Mouse (Mus musculus) cerebellum, adult 9-10 months (tissue): ENCODE results near the gene Elfn1.

Experiments
- DNase-seq: peaks from one replicate; pipeline ENCODE4 v3.0.0; 2022

The Elfn1 gene

DNA sequence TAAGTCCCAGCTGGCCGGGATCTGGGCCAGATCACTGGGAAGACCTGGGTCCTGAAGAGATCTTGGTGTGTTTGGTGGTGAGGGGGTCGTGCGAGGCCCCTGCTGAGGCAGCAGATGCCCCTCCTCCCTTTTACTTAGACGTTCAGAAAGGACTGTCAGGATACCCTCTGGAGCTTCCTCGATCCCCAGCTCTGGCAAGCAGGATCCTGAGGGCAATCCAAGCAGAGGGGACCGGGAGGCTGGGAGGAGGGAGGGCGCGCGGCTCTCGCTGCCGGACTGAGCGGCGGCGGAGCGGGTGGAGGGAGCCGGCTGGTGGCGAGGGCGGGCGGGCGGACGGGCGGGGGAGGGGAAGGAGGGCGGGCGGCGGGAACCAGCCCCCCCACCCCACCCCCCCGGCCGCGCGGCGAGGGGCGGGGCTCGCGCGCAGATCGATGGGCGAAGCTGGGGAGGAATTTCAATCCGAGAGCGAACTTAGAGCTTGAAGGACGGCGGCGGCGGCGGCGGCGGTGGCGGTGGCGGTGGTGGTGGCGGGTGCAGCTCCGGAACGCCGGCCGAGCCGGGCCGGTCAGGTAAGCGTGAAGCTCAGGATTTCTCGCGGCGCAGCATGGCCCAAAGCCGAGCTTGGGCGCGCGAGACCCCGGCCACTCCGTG lies 4.5 kb downstream of the Elfn1 start:
- DNase-seq, result no peak

DNA sequence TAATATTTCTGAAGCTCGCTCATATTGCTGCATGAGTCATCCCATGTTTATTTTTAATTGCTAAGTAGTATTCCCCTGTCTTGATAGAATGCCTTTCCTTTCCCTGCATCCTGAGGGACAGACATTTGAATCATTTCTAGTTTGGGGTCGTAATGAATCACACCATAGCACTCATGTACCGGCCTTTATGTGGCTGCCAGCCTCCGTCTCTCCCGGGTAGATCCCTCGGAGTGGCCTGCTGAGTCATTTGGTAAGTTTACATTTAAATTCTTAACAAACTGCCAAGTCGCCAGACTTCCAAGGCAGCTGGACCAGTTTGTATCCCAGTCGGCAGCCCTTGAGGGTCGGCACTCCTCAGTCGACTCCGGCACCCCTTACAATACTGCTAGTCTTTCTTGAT lies 13.9 kb downstream of the Elfn1 start:
- no peak for DNase-seq

DNA sequence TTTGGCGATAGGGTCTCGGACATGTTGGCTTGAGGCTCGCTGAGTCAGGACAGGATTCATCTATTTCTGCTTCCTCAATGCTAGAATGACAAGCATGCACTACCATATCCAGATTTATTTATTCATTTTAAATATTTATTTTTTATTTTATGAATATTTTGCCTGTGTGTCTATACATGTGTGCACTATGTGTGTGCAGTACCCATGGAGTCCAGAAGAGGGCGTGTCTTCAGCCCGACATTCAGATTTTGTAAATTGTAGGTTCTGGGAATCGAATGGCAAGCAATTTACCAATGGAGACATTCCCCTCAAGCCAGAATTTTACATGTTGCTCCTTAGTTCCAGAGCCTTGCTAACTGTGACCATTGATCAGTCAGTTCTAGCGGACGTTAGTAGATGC lies 16.1 kb downstream of the Elfn1 start:
- no peak for DNase-seq

DNA sequence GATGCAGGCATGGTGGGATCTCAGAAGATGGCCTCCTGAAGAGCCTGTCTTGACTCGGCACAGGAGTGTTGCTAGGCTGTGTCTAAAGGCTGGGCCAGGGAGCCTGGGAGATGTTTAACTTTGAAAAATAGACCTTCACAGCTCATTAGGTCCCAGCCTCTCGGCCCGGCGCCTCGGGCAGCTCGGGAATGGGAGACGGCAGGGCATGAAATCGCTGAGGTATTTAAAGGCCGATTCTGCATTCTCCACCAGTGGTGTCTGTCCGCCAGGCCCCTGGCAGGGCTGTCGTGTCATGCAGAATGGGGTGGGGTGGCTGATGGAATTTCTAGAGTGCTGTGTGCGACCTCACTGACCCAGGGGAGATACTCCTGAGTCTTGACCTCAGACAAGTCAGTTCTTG lies 22.4 kb downstream of the Elfn1 start:
- DNase-seq, result no peak

DNA sequence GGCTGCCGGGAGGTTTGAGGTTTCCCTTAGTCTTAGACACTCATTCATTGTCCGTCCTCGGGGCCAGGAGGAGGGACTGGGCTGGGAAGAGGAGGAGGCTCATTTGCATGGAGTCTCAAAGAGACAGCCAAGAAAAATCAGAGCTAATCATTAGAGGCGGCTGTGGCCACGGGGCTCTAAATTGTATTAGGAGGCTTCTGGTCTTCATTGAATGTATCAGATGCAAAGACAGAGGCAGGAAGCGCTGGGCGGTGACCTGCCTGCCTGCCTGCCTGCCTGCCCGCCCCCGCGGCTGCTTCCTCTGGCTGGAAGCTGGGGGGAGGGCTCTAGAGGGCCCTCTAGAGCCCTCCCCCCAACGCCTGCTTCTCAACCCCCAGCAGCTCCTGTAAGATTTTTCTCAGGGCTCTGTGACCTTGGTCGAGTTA lies 23.2 kb downstream of the Elfn1 start:
- no peak for DNase-seq

DNA sequence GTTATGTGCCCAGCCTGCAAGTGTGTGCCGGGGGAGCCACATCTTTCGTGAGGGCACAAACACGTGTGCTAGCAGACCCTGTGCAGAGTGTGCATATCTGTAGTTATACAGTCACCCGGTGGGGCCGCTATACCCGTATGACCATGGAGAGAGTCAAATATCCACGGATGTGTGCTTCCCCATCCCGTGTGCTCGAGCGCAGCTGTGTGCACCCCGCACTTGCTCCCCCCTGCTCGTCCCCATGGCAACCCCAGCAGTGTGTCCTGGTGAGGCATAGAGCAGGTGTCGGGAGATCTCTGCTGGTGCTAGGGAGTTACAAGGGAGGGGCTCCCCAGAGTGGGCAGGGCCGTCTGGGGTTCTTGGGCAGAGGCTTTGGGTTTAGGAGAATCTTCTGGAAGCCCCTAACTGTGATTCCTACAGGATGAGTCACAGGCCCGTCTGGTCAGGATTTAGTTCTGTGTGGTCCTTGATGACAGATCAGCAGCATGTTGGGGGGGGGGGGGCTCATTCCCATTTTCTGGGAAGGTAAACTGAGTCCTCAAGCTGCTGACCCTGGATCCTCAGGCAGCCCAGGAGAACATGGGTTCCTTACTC lies 24.3 kb downstream of the Elfn1 start:
- no peak for DNase-seq

DNA sequence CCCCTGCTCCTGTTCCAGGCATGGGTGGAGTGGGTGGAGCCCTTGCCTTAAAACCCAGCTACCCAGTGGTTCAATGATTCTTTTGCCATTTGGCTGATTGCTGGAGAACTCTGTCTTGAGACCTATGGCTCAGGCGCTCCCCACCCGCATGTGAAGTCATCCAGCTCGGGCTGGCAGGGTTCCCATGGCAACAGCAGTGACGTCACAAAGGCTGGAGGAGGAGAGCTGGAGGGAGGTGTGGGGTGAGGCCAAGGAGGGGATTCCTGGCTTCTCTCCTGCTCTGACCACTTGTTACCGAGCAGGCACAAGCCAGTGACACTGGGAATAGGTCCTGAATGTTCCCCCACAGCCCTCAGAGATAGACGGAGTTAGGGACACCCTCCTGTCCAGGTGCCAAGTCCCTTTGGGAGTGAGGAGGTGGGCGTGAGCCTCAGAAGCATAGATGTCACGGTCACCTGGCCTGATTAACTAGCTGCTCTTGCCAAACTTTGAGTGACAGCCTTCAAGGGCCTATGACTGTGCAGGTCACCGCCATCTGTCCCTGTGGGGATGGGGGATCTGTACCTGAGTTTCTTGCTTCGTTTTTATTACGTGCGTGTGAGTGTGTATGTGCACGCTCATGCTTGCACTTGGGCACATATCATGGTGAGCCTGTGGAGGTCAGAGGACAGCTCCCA lies 25.0 kb downstream of the Elfn1 start:
- no peak for DNase-seq

DNA sequence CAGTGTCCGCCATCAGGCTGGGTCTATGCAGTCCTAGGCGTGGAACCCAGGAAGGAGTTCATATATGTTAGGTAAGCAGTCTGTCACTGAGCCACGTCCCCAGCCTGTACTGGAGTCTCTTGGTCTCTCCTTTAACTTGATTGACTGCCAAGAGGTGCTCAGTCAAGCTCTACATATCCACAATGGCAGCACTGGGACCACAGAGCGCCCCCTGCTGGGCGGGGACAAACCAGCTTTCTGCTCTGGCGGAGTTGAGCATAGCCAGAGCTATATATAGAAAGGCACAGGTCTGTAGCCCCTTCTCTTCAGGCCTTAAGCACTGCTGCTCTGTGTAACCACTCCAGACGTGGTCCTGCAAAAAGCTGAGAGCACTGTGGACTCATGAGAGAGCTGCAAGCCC lies 25.7 kb downstream of the Elfn1 start:
- no peak for DNase-seq

DNA sequence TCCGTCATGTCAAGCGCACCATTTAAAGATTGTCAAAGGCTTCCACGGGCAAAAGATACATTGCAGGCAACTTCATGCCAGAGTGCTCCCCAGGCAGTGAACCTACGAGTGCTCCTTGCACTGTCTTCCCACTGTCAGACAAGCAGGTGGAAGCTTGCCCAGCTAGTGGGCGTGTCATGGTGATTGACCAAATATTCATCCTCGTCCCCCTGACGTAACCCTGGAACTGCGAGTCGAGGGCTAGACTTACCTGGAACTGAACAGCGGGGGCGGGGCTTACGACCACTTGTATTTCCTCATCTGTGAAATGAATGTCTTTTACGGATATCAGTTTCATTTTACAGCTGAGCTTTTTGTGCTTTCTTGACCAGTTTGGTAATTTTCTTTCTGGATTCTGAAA lies 28.7 kb downstream of the Elfn1 start:
- DNase-seq, result no peak

DNA sequence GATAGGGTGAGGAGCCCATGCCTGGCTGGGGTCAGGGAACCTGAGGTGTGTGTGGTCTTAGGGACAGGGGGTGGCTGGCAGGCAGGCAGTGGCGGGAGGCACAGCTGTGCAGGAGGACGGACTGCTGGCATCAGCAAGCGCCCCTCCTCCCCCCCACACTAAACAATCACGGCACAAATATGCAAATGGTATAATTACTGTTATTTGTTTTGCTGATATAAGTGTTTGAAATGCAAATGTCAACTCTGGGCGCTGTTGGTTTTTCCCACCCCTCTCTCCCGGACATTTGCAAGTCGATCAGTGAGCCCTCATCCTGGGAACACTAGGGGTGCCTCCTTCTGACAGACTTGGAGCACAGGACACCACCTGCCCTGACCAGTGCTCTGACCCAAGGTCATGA lies 37.0 kb downstream of the Elfn1 start:
- no peak for DNase-seq

DNA sequence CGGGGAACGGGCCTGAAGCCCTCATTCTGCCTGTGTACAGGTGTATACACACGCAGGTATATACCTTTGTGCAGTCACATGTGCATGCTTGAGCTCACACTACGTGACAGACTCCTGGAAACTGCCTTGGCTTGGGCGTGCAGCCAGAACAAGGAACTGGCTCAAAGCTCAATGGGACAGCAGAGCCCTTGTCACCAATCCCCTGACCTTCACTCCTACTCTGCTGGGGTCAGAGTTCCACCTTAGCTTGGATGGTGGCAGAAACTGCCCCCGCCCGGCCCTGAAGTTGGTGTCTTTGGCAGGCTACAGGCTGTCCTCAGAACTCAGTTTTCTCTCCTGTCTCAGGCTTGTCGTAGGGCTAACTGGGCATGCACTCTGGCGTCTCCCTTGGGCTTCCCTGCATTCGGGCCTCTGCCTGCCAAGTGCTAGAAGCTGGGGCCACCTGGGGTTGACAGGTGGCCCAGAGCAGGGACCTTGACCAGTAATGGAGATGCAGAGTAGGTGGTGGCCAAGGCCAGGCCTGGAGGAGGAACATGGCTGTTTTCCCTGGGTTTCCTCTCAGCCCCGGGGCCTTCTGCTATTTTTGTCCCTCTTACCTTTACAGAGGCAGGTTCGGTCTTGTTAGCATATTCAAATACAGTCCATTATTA lies 38.1 kb downstream of the Elfn1 start:
- DNase-seq, result peak; percentile 39

DNA sequence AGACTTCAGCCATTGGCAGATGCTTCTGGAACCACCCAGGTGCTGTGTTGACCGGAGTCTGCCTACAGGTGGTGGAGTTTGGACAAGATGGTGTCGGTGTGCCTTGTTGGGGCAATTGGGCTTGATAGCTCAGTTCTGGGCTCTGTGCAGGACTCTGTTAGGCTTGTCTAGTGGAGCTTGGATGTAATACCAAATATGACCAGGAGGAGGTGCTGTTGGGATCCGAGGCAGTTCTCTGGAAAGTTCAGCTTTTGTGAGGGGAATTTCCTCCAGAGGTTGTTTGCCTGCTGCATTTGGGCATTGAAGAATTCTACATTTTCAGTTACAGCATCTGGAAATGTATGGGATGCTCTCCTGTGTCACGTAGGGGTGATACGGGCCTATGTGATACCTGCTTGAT lies 39.7 kb downstream of the Elfn1 start:
- no peak for DNase-seq

DNA sequence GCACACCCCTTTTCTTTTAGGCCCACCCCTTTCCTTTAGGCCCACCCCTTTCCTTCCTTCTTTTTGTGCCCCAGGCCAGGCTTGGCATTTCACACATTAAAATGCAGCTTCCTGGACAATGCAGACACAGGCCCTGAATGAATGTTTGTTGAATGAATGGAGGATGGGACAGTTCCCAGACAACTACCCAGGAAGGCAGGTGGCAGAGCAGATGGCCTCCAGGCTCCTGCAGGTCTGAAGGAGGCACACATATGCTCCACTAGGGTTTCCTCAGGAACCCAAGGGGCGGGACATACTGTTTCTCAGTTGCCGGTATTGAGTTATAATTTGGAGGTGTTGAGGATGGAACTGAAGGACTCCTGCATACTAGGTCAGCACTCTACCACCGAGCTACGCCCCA lies 40.8 kb downstream of the Elfn1 start:
- peak; percentile 95 for DNase-seq

DNA sequence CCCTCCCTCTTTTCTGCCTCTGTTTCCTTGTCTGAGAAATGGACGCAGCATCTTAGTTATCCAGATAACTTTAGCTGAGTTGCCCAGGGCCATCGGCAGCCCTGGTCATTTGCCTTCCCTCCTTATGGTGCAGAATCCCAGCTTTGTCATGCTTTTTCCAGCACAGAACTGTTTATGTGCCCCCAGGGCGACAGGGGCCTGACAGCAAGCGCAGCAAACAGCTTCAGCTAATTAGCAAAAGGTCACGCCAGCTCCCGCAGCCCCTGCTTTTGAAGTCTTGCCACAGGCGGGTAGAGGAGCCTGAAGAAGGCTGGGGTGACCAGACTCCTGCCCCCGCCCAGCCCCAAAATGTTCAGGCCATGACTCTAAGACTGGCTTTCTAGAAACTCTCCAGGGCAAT lies 41.6 kb downstream of the Elfn1 start:
- DNase-seq, result no peak

DNA sequence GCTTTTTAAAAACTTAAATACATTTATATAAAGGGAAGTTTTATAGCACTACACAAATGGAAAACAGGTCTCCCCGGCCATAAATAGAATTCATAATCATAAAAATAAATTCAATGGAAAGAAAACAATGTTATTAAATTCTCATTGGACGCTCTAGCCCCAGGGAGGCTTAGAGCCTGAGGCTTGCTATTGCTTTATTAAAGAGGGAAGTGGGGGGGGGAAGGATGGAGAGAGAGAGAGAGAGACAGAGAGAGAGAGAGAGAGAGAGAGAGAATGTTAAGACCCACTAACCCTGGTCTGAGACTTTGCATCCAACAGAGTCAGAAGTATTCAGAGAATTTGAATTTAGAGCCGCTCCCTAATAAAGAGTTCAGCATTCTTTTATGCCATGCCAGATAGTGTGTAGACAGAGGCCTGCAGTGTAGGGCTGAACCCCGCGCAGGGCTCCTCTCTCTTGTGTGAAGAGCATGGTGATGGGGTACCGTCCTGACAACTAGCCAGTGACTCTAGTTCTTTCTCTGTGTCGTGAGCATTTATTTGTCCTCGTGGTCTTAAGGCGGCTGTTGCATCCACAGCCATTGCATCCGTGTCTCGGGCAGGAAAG lies 42.3 kb downstream of the Elfn1 start:
- no peak for DNase-seq

DNA sequence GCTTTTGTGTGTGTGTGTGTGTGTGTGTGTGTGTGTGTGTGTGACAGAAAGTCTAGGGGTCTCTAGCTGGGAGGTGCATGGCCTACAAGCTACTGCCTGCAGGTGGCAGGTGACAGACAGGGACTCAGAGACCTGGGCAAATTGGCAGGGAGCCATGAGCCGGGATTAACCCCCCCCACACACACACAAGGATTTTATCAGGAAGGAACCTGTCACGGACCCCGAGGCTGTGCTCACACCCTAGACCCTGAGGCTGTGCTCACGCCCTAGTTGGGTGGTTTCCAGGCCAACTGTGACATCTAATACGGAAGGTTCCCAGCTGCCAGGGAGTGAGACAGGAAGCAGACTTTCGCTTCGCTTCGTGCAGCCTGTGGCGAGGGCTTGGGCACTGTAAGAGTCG lies 49.1 kb downstream of the Elfn1 start:
- DNase-seq, result no peak

DNA sequence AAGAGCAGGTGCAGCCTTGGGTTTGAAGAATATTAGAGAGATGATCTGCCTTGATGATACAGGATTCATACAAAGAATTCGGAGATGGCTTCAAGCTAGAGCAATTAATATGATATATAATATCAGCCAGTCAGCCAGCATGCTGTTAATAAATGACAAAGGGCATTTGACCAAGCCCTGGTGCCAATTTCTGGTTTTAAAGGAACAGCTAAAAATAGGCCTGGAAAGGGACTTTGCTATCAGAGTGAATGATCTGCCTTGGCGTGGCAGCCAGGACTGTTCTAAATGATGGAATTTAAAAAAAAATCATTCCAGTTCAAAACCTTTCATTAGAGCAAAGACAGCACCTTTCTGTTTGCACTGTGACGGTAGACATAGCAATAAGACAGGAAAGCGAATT lies 52.0 kb downstream of the Elfn1 start:
- DNase-seq, result no peak

DNA sequence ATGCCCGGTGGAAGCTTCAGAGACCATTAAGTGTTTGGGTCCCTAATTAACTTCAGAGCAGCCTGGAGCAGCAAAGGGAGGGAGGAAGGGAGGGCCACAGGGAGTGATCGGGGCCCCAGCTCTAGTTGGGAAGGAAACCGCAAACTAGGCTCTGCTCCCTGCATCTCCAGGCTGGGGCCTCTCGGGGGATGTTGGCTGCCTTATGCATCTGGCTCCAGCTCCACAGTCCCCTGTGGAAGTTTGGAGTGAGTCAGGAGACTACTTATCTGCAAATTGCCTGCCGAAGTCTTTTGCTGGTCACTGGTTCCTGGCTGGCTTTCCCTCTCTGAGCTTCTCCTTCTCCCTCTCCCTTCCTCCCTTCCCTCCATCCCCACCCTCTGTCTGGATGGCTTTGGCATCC lies 56.6 kb downstream of the Elfn1 start:
- no peak for DNase-seq

DNA sequence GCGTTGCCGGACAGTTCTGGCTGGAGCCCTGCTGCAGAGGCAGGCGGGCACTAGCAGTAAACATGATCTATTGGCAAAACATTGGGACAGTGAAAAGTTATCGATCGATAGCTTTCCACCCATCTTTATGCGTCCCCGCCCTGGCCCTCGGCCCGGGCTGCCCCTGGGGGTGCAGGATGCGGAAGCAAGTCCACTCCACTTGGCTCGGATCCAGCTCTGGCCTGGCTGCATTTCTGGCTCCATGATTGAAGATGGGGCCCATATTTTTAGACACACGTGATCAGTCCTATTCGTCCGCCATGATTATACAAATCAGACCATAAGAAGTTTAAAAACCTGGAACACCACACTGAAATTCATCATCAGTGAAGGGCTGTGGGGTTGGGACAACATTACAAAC lies 57.9 kb downstream of the Elfn1 start:
- DNase-seq, result no peak

DNA sequence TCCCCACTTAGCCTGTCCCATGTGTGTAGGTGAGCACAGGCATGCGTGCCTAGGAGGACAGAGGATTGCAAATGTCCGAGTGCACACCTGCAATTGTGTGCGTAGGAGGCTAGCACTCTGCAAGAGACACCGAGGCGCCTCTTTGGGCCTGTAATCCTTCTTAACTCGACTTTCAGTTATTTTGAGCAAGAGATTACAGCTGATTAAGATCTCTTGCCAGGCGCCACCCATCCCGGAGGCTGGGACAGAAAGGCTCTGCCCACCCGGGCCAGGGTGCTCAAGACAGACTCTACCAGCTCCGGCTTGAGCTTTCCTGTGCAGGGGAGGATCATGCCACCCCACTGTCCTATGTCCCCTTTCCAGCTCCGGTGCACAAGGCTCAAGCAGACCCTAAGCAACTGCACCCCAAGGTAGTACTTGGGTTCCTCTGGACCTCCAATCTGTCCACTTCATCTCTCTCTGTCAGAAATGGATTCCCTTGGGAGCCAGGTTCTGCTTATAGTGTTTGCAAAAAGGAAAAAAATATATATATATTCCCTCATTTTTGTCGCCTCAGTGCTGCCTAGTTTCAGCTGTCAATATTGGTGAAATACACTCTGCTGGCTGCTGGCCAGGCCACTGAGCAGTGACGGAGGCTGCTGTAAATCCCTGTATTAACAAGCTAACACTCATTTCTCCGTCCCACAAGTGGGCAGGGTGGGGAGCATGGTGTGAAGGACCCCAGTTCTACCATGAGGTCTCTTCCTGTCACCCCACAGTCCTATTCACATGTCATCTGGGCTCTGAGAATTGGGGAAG lies 61.6 kb downstream of the Elfn1 start:
- no peak for DNase-seq

DNA sequence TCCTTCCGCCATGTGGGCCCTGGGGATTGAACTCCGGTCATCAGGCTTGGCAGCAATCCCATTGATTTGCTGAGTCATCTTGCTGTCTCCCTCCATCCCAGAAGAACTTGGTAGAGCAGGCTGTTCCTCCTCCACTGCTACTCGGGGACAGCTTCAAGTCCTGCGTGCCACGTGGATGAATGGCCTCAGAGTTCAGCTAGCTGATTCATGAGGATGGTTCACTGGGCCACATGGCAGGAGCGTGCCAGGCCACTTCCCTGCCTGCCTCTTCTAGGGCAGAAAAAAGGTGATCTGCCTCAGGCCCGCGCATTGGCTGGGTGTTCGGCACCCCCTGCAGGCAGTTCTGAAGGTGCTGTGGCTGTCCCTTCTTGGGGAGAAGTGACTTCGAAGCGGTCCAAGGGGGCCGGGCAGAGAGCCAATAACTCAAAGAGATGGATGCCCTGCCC lies 62.5 kb downstream of the Elfn1 start:
- DNase-seq, result peak; percentile 22

DNA sequence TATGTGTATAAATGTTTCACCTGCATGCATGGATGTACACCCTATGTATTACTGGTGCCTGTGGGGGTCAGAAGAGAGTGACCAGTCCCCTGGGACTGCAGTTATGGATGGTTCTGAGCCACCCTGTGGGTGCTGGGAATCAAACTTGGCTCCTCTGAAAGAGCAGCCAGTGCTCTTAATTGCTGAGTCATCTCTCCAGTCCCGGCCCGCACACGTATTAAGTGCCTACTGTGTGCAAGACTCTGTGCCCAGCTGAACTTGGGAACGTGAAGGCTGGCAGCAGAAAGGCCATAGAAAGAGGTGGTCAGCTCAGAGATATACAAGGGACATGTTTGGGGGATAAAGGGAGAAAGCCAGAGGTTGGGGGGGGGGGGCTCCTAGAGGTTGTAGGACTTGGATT lies 68.8 kb downstream of the Elfn1 start:
- no peak for DNase-seq

DNA sequence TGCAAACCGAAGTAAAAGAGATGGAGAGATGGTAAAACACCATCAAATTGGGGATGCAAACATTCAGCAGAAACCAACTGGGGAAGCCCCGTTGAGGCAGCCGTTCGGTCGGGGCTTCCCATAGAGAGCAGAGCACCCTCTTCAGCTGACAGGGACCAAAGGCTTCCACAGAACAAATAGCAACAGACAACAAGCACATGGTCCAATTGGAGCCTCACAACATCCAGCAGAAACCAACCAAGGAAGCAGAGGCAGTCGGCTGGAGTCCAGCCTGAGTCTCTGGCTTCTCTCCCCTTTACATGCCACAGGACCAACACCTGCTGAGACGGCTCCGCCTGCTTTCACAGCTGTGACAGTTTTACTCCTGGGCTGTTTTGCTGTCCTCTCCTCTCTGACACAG lies 69.7 kb downstream of the Elfn1 start:
- no peak for DNase-seq
